Mouse (Mus musculus): ENCODE data around the gene Atp1a1. TPM values are rescaled to one million over a fixed set of nuclear protein-coding genes. Genes with fewer than 3 reads are reported as not detected.

Gene Atp1a1
- total RNA-seq, 2 experiments from 2014 or later: 55.7 to 59.9 TPM

GRCm38 (mm10) chr3:101562510-101563209 lies 41.8 kb downstream of the Atp1a1 start:
- ATAC-seq (replicated peaks; ENCODE audit: low FRiP score, poor library complexity, severe bottlenecking): 0 out of 2 replicates have a peak, but pooled peaks have one; percentile 33

GRCm38 (mm10) chr3:101561948-101562347 lies 42.5 kb downstream of the Atp1a1 start:
- no peak for ATAC-seq (replicated peaks; ENCODE audit: low FRiP score, poor library complexity, severe bottlenecking)

GRCm38 (mm10) chr3:101560841-101561522 lies 43.5 kb downstream of the Atp1a1 start:
- ATAC-seq (replicated peaks; ENCODE audit: low FRiP score, poor library complexity, severe bottlenecking): no peak

GRCm38 (mm10) chr3:101556712-101557111 lies 47.8 kb downstream of the Atp1a1 start:
- no peak for ATAC-seq (replicated peaks; ENCODE audit: low FRiP score, poor library complexity, severe bottlenecking)

GRCm38 (mm10) chr3:101552621-101553620 lies 51.6 kb downstream of the Atp1a1 start:
- ATAC-seq (replicated peaks; ENCODE audit: low FRiP score, poor library complexity, severe bottlenecking): no peak

- ATAC-seq (replicated peaks; ENCODE audit: low FRiP score, poor library complexity, severe bottlenecking): peak; percentile 90
These were observed 52.8 kb downstream of the Atp1a1 start for GRCm38 (mm10) chr3:101551457-101552230.

- ATAC-seq (replicated peaks; ENCODE audit: low FRiP score, poor library complexity, severe bottlenecking): no peak
These were observed 54.7 kb downstream of the Atp1a1 start for GRCm38 (mm10) chr3:101549749-101550148.

- no peak for ATAC-seq (replicated peaks; ENCODE audit: low FRiP score, poor library complexity, severe bottlenecking)
These were observed 60.4 kb downstream of the Atp1a1 start for GRCm38 (mm10) chr3:101544116-101544515.

- no peak for ATAC-seq (replicated peaks; ENCODE audit: low FRiP score, poor library complexity, severe bottlenecking)
These were observed 62.9 kb downstream of the Atp1a1 start for GRCm38 (mm10) chr3:101541571-101541970.

GRCm38 (mm10) chr3:101540568-101540967 lies 63.9 kb downstream of the Atp1a1 start:
- ATAC-seq (replicated peaks; ENCODE audit: low FRiP score, poor library complexity, severe bottlenecking): no peak

- no peak for ATAC-seq (replicated peaks; ENCODE audit: low FRiP score, poor library complexity, severe bottlenecking)
These were observed 68.2 kb downstream of the Atp1a1 start for GRCm38 (mm10) chr3:101536322-101536721.

- no peak for ATAC-seq (replicated peaks; ENCODE audit: low FRiP score, poor library complexity, severe bottlenecking)
These were observed 70.2 kb downstream of the Atp1a1 start for GRCm38 (mm10) chr3:101534311-101534710.

- no peak for ATAC-seq (replicated peaks; ENCODE audit: low FRiP score, poor library complexity, severe bottlenecking)
These were observed 71.1 kb downstream of the Atp1a1 start for GRCm38 (mm10) chr3:101533373-101533772.

- ATAC-seq (replicated peaks; ENCODE audit: low FRiP score, poor library complexity, severe bottlenecking): no peak
These were observed 73.6 kb downstream of the Atp1a1 start for GRCm38 (mm10) chr3:101530928-101531327.

- no peak for ATAC-seq (replicated peaks; ENCODE audit: low FRiP score, poor library complexity, severe bottlenecking)
These were observed 75.4 kb downstream of the Atp1a1 start for GRCm38 (mm10) chr3:101528900-101529594.

GRCm38 (mm10) chr3:101528157-101528899 lies 76.2 kb downstream of the Atp1a1 start:
- no peak for ATAC-seq (replicated peaks; ENCODE audit: low FRiP score, poor library complexity, severe bottlenecking)

GRCm38 (mm10) chr3:101526603-101527002 lies 77.9 kb downstream of the Atp1a1 start:
- ATAC-seq (replicated peaks; ENCODE audit: low FRiP score, poor library complexity, severe bottlenecking): no peak
